Mouse (Mus musculus) heart, adult 2 months (tissue): ENCODE measurements around the gene Mybpc2. TPM values are rescaled to one million over a fixed set of nuclear protein-coding genes. Genes with fewer than 3 reads are reported as not detected.

Experiments used
- DNase-seq, 2 experiments: peaks; one replicate each; pipeline ENCODE4 v3.0.0; 2021
- H3K27ac ChIP-seq: fragments of 200-600 bp; 2 replicates; pipeline ENCODE4 v1.8.1; 2022
- H3K27me3 ChIP-seq: fragments of 200-500 bp; 2 replicates; pipeline ENCODE4 v1.6.1; 2012; ENCODE audit warnings: mild to moderate bottlenecking, low read length, inconsistent platforms, mixed read lengths; ENCODE audit not compliant: control insufficient read depth, insufficient read depth
- H3K36me3 ChIP-seq: fragments of 200-500 bp; 2 replicates; pipeline ENCODE4 v1.6.1; 2012; ENCODE audit warnings: low read length, inconsistent platforms; ENCODE audit not compliant: control insufficient read depth, insufficient read depth
- H3K4me1 ChIP-seq: fragments of 200-500 bp; 2 replicates; pipeline ENCODE4 v1.6.1; 2011; ENCODE audit warnings: low read length; ENCODE audit not compliant: control insufficient read depth, insufficient read depth
- H3K4me3 ChIP-seq: fragments of 200-600 bp; 2 replicates; pipeline ENCODE4 v1.8.1; 2022
- H3K79me2 ChIP-seq: fragments of 200-500 bp; replicated peaks from 2 replicates; pipeline ENCODE4 v1.6.1; 2012; ENCODE audit warnings: mild to moderate bottlenecking, inconsistent platforms, low read length, moderate library complexity, mixed read lengths; ENCODE audit not compliant: control insufficient read depth, insufficient read depth
- H3K9ac ChIP-seq: fragments of 200-500 bp; 2 replicates; pipeline ENCODE4 v1.6.1; 2012; ENCODE audit warnings: low read depth, mild to moderate bottlenecking, control low read depth, inconsistent platforms, low read length, mixed read lengths
- CTCF ChIP-seq: fragments of 200-600 bp; IDR thresholded peaks from 2 replicates; pipeline ENCODE4 v1.8.1; 2022; ENCODE audit warnings: antibody characterized with exemption, mild to moderate bottlenecking, moderate library complexity
- EP300 ChIP-seq: fragments of 200-500 bp; IDR thresholded peaks from 2 replicates; pipeline ENCODE4 v1.6.1; 2011; ENCODE audit warnings: low read depth, low read length, control low read depth; ENCODE audit not compliant: insufficient read depth
- POLR2A ChIP-seq: fragments of 200-500 bp; IDR thresholded peaks from 2 replicates; pipeline ENCODE4 v1.6.1; 2011; ENCODE audit warnings: mild to moderate bottlenecking, low read depth, low read length, control low read depth; ENCODE audit not compliant: insufficient read depth
- WGBS: fragments of 180-500 bp; shearing (Covaris S2); methylation state at CpG from one replicate; pipeline ENCODE4 v1.1.7; 2018; 5-methylcytosine and 5-hydroxymethylcytosine counted together
- intact Hi-C: fragments of 180-260 bp; cut with DNase I; formaldehyde crosslinking; loops from one replicate; pipeline ENCODE4 v1.15.1; 2025
- microRNA-seq, 2 experiments: library from miRNA; unstranded; fragments of <30 nt; microRNA quantifications; one replicate each; pipeline ENCODE4 v1.2.0; 2021
- polyA plus RNA-seq: library from polyadenylated mRNA; depleted of rRNA; stranded (reverse); fragments of >200 nt; gene quantifications from 2 replicates; pipeline ENCODE4 v1.2.3, GENCODE M21; 2012; rRNA removed
- total RNA-seq, 2 experiments: library from RNA; stranded (reverse); gene quantifications; 2 replicates each; pipeline ENCODE4 v1.2.3; 2021

The Mybpc2 gene
- total and polyA plus RNA-seq, 3 experiments, result 7.1 to 16.7 (median 13.1) TPM

DNA sequence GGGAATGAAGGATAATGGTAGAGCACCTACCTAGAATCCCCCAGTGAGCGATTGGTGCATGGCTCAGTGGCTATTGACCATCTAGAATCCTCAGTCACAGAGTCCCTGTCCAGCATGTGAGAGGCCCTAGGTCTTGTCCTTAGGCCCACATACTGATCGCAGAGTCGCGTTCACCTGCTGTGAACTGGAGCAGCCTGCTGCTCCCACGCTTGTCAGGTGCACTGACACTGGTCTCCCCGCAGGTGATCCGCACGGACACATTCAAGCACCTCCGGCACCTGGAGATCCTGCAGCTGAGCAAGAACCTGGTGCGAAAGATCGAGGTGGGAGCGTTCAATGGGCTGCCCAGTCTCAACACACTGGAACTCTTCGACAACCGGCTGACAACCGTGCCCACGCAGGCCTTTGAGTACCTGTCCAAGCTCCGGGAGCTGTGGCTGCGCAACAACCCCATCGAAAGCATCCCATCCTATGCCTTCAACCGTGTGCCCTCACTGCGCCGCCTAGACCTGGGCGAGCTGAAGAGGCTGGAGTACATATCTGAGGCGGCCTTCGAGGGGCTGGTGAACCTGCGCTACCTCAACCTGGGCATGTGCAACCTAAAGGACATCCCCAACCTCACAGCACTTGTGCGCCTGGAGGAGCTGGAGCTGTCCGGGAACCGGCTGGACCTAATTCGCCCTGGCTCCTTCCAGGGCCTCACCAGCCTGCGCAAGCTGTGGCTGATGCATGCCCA lies 63.5 kb downstream of the Mybpc2 start:
- H3K36me3 ChIP-seq, result no peaks in the 10 kb centered on the region
- no peak for DNase-seq
- H3K4me1 ChIP-seq, result no peaks in the 10 kb centered on the region
- H3K79me2 ChIP-seq, result no peaks in the 10 kb centered on the region
- H3K9ac ChIP-seq, result no peak overlapping the region
- H3K27me3 ChIP-seq, result peaks cover 3% of the 10 kb centered on the region; the same call in 1 of the 2 replicates
- H3K27ac ChIP-seq, result no peak overlapping the region
- intact Hi-C loops, result no loop called here
- no peak overlapping the region for H3K4me3 ChIP-seq
- TF ChIP-seq POLR2A, result no peak
- no peak for TF ChIP-seq EP300
- no peak for TF ChIP-seq CTCF
- WGBS, result 77% methylated on average over 31 of the region's 31 CpGs

DNA sequence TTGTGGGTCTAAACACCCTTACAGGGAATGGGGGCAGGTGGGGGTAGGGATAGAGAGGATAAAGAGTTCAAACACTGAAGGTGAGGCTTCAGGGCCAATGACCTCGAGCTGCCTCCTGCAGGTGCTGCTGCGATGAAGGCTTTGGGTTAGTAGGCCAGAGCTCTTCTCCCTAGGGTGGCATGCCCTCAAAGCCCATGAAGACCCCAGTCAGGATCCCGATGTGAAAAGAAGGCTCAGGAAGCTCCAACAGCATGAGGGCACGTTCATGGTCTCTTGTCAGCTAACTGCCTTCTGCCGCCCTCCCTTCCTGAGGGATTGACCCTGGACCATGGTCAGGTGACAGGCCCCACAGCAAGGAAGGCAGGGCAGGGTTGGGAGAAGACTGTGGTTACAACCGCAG lies 64.4 kb downstream of the Mybpc2 start:
- TF ChIP-seq EP300 (no peak), POLR2A (no peak), CTCF (no peak)
- Histone ChIP-seq H3K9ac (no peak overlapping the region), H3K36me3 (no peaks in the 10 kb centered on the region), H3K4me1 (no peaks in the 10 kb centered on the region), H3K4me3 (no peak overlapping the region), H3K27me3 (peaks cover 3% of the 10 kb centered on the region; the same call in 1 of the 2 replicates), H3K79me2 (no peaks in the 10 kb centered on the region), H3K27ac (no peak overlapping the region)
- DNase-seq, result no peak
- intact Hi-C loops, result no loop called here
- WGBS, result 66% methylated on average over 6 of the region's 6 CpGs

DNA sequence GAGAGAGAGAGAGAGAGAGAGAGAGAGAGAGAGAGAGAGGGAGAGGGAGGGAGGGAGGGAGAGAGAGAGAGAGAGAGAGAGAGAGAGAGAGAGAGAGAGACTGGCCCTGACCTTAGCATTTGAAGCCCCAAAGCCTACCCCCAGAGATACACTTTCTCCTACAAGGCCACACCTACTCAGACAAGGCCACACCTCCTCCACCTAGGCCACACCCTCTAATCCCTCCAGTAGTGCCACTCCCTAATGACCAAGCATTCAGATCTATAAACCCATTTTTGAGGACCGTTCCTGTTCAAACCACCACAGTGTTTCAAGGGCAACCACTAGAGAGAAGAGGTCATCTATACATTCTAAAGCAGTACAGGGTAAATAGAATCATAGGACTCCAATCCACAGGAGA lies 68.2 kb downstream of the Mybpc2 start:
- intact Hi-C loops, result no loop called here
- Histone ChIP-seq H3K27ac (no peak overlapping the region), H3K9ac (no peak overlapping the region), H3K4me3 (no peak overlapping the region), H3K79me2 (no peaks in the 10 kb centered on the region), H3K4me1 (peaks cover 1% of the 10 kb centered on the region; the same call in 1 of the 2 replicates), H3K27me3 (no peaks in the 10 kb centered on the region), H3K36me3 (no peaks in the 10 kb centered on the region)
- no peak for DNase-seq
- WGBS, result 89% methylated on average over 1 of the region's 1 CpGs
- TF ChIP-seq EP300 (no peak), POLR2A (no peak), CTCF (no peak)

GRCm38 (mm10) chr7:44453256-44453655 lies 71.2 kb downstream of the Mybpc2 start:
- 6% methylated on average over 3 of the region's 3 CpGs for WGBS
- Histone ChIP-seq H3K9ac (no peak overlapping the region), H3K4me3 (no peak overlapping the region), H3K4me1 (peaks cover 1% of the 10 kb centered on the region; the same call in 1 of the 2 replicates), H3K27ac (no peak overlapping the region), H3K36me3 (no peaks in the 10 kb centered on the region), H3K27me3 (no peaks in the 10 kb centered on the region), H3K79me2 (no peaks in the 10 kb centered on the region)
- intact Hi-C loops, result no loop called here
- no peak for DNase-seq
- TF ChIP-seq EP300 (no peak), CTCF (no peak), POLR2A (no peak)

Small RNAs within 50 kb of the gene (microRNA-seq; reads per million reads assigned to microRNA genes)
- 1.2 to 5.6 reads per million in 2 experiments for gene Mir7052
- gene Mir7053, result 0 reads per million in 2 experiments

Other genes starting within 250 kb of the Mybpc2 start
- 1 to 10 TPM in 1 of 2 experiments, under 1 TPM in 1; 0.60 to 1.1 TPM for gene Clec11a, start 217.8 kb downstream of the Mybpc2 start, total RNA-seq
- gene Clec11a, start 217.8 kb downstream of the Mybpc2 start, polyA plus RNA-seq, result 1.8 and 2.0 TPM in 2 replicates
- 1 to 10 TPM; 1.2 to 2.3 TPM for gene Shank1, start 214.4 kb downstream of the Mybpc2 start, total RNA-seq
- gene Shank1, start 214.4 kb downstream of the Mybpc2 start, polyA plus RNA-seq, result 0.94 and 1.1 TPM in 2 replicates
- 1 to 10 TPM; 1.4 to 2.5 TPM for gene Syt3, start 140.6 kb downstream of the Mybpc2 start, total RNA-seq
- gene Syt3, start 140.6 kb downstream of the Mybpc2 start, polyA plus RNA-seq, result 3.1 and 3.2 TPM in 2 replicates
- gene 1700008O03Rik, start 138.8 kb downstream of the Mybpc2 start, total RNA-seq, result under 1 TPM; 0.21 to 0.25 TPM
- 0.12 and 0.47 TPM in 2 replicates for gene 1700008O03Rik, start 138.8 kb downstream of the Mybpc2 start, polyA plus RNA-seq
- gene Lrrc4b, start 95.6 kb downstream of the Mybpc2 start, total RNA-seq, result 10 to 100 TPM; 30.1 to 34.1 TPM
- 33.2 and 36.2 TPM in 2 replicates for gene Lrrc4b, start 95.6 kb downstream of the Mybpc2 start, polyA plus RNA-seq
- 1 to 10 TPM; 1.3 to 1.5 TPM for gene Aspdh, start 59.3 kb downstream of the Mybpc2 start, total RNA-seq
- gene Aspdh, start 59.3 kb downstream of the Mybpc2 start, polyA plus RNA-seq, result 2.4 and 2.6 TPM in 2 replicates
- gene Josd2, start 56.7 kb downstream of the Mybpc2 start, total RNA-seq, result 100 to 1,000 TPM; 139 to 147 TPM
- 211 and 242 TPM in 2 replicates for gene Josd2, start 56.7 kb downstream of the Mybpc2 start, polyA plus RNA-seq
- gene Emc10, start 28.1 kb downstream of the Mybpc2 start, total RNA-seq, result 10 to 100 TPM; 86.1 to 87.6 TPM
- 152 and 180 TPM in 2 replicates for gene Emc10, start 28.1 kb downstream of the Mybpc2 start, polyA plus RNA-seq
- gene Fam71e1, start 28.1 kb downstream of the Mybpc2 start, total RNA-seq, result 1 to 10 TPM; 2.6 to 3.3 TPM
- 4.1 and 6.4 TPM in 2 replicates for gene Fam71e1, start 28.1 kb downstream of the Mybpc2 start, polyA plus RNA-seq
- gene Spib, start 7.4 kb upstream of the Mybpc2 start, total RNA-seq, result under 1 TPM; 0.31 to 0.75 TPM
- gene Spib, start 7.4 kb upstream of the Mybpc2 start, polyA plus RNA-seq, result 0.88 and 3.1 TPM in 2 replicates
- gene Pold1, start 24.2 kb upstream of the Mybpc2 start, total RNA-seq, result 10 to 100 TPM; 10.8 to 11.7 TPM
- gene Pold1, start 24.2 kb upstream of the Mybpc2 start, polyA plus RNA-seq, result 12.9 and 15.5 TPM in 2 replicates
- gene Nr1h2, start 29.3 kb upstream of the Mybpc2 start, total RNA-seq, result 10 to 100 TPM; 49.7 to 53.7 TPM
- 65.7 and 84.8 TPM in 2 replicates for gene Nr1h2, start 29.3 kb upstream of the Mybpc2 start, polyA plus RNA-seq
- gene Napsa, start 47.7 kb upstream of the Mybpc2 start, total RNA-seq, result 1 to 10 TPM in 1 of 2 experiments, under 1 TPM in 1; 0.76 to 1.3 TPM
- gene Napsa, start 47.7 kb upstream of the Mybpc2 start, polyA plus RNA-seq, result 1.8 and 4.7 TPM in 2 replicates
- 1 to 10 TPM; 2.2 to 2.9 TPM for gene Kcnc3, start 66.0 kb upstream of the Mybpc2 start, total RNA-seq
- gene Kcnc3, start 66.0 kb upstream of the Mybpc2 start, polyA plus RNA-seq, result 1.3 and 3.0 TPM in 2 replicates
- 10 to 100 TPM; 79.4 to 96.6 TPM for gene Myh14, start 146.2 kb upstream of the Mybpc2 start, total RNA-seq
- gene Myh14, start 146.2 kb upstream of the Mybpc2 start, polyA plus RNA-seq, result 23.1 and 24.8 TPM in 2 replicates
- not detected for gene Izumo2, start 184.1 kb upstream of the Mybpc2 start, total RNA-seq
- gene Izumo2, start 184.1 kb upstream of the Mybpc2 start, polyA plus RNA-seq, result not detected in 2 replicates
- gene Vrk3, start 223.8 kb upstream of the Mybpc2 start, total RNA-seq, result 10 to 100 TPM; 23.3 to 26.7 TPM
- gene Vrk3, start 223.8 kb upstream of the Mybpc2 start, polyA plus RNA-seq, result 36.3 and 41.3 TPM in 2 replicates
- gene Zfp473, start 226.4 kb upstream of the Mybpc2 start, total RNA-seq, result not detected
- gene Zfp473, start 226.4 kb upstream of the Mybpc2 start, polyA plus RNA-seq, result 0.03 and 0.12 TPM in 2 replicates